Mouse (Mus musculus): ENCODE measurements around the gene Mrps11. TPM values are rescaled to one million over a fixed set of nuclear protein-coding genes. Genes with fewer than 3 reads are reported as not detected.

The Mrps11 gene
- polyA plus RNA-seq, 1 experiment from 2014 or later = 105 TPM

DNA sequence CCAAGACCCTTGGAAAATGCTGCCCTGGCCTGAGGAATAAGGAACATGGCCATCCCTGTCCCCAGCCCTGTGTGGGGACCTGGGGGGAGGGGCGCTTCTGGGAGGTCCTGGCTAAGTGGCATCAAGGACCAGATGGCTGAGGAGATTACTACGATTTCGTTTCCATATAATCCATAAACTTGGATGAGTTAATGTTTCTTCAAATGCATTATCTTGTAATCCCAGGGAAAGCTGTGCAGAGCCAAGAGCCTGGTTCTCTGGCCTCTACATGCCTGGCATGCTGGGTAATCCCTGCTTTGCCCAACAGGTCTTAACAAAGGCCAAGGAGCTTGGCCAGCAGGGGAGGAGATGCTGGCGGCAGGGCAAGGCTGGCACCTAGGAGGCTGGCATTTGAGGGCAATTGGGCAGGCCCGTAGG, 17.7 kb upstream of the Mrps11 start:
- DNase-seq (ENCODE audit: low read depth, low spot score) (no peak), ATAC-seq (no peak)
- in situ Hi-C loops (cut with MboI; ENCODE audit: low pct_unique_long_range_greater_than_20kb) = loop anchor here (10.0 to 25.0 kb wide), 3 partner anchors 110 to 703 kb away; no protein-coding TSS in a partner anchor
- peak; percentile 26 for TF ChIP-seq CTCF (IDR thresholded peaks at IDR 0.05)
- H3K27me3 ChIP-seq = no peaks in the 10 kb centered on the region
- POLR2A ChIA-PET = no interaction called here
- CTCF ChIA-PET = interaction anchor here (1.1 to 4.1 kb wide), 6 partner anchors 8 to 175 kb away, joined by 4 to 33 read pairs (median 7); no protein-coding TSS in a partner anchor

- ATAC-seq = peak; percentile 60
- ChIA-PET CTCF (interaction anchor here (0.6 to 4.1 kb wide), 13 partner anchors 9 to 958 kb away, joined by 3 to 33 read pairs (median 6); no protein-coding TSS in a partner anchor), POLR2A (no interaction called here)
- H3K27me3 ChIP-seq = no peaks in the 10 kb centered on the region
- no peak for DNase-seq (ENCODE audit: low read depth, low spot score)
- in situ Hi-C loops (cut with MboI; ENCODE audit: low pct_unique_long_range_greater_than_20kb) = loop anchor here (10.0 to 25.0 kb wide), 3 partner anchors 111 to 704 kb away; no protein-coding TSS in a partner anchor
- TF ChIP-seq CTCF (IDR thresholded peaks at IDR 0.05) = peak; percentile 91
These were observed 16.8 kb upstream of the Mrps11 start for GRCm38 (mm10) chr7:78766019-78766683.

DNA sequence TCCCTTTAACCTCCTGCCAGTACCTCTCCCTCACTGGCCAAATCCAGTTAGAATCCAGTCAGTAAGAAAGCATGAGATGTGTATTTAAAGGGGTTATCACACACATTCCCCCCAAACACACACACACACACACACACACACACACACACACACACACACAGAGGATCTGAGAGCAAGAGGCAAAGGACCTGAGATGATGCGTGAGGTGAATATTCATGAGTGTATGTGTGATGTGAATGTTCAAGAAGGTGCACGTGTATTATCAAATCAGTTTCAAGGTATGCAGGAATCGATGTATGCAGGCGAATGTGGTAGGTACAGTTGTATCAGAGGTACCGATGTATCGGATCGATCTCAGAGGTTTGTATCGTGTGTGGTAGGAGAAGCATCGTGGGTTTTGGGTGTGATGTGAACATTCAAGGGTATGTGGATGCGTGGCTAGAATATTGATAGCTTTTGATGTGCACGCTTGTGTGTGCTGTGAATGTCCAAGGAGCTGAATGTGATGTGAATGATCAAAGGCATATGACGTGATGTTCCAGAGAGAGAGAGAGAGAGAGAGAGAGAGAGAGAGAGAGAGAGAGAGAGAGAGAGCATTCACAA, 14.9 kb upstream of the Mrps11 start:
- POLR2A ChIA-PET = interaction anchor here (0.6 kb wide), 1 partner anchor 381 kb away, joined by 3 read pairs; no protein-coding TSS in a partner anchor
- in situ Hi-C loops (cut with MboI; ENCODE audit: low pct_unique_long_range_greater_than_20kb) = loop anchor here (10.0 to 25.0 kb wide), 3 partner anchors 113 to 706 kb away; no protein-coding TSS in a partner anchor
- TF ChIP-seq CTCF (IDR thresholded peaks at IDR 0.05) = no peak
- CTCF ChIA-PET = interaction anchor here (0.7 to 4.1 kb wide), 3 partner anchors 162 to 184 kb away, joined by 3 to 33 read pairs (median 4); no protein-coding TSS in a partner anchor
- no peaks in the 10 kb centered on the region for H3K27me3 ChIP-seq
- no peak for DNase-seq (ENCODE audit: low read depth, low spot score)
- no peak for ATAC-seq

GRCm38 (mm10) chr7:78769075-78769652, 13.8 kb upstream of the Mrps11 start:
- in situ Hi-C loops (cut with MboI; ENCODE audit: low pct_unique_long_range_greater_than_20kb) = loop anchor here (10.0 to 25.0 kb wide), 3 partner anchors 114 to 707 kb away; no protein-coding TSS in a partner anchor
- CTCF ChIA-PET = interaction anchor here (0.9 to 4.1 kb wide), 2 partner anchors 173 to 185 kb away, joined by 4 to 33 read pairs; no protein-coding TSS in a partner anchor
- ATAC-seq = peak; percentile 90
- TF ChIP-seq CTCF (IDR thresholded peaks at IDR 0.05) = no peak
- H3K27me3 ChIP-seq = no peaks in the 10 kb centered on the region
- POLR2A ChIA-PET = no interaction called here
- peak; percentile 65 for DNase-seq (ENCODE audit: low read depth, low spot score)

- DNase-seq (ENCODE audit: low read depth, low spot score) (no peak), ATAC-seq (no peak)
- in situ Hi-C loops (cut with MboI; ENCODE audit: low pct_unique_long_range_greater_than_20kb) = loop anchor here (25.0 kb wide), 1 partner anchor 709 kb away; no protein-coding TSS in a partner anchor
- no peak for TF ChIP-seq CTCF (IDR thresholded peaks at IDR 0.05)
- ChIA-PET CTCF (no interaction called here), POLR2A (interaction anchor here (0.5 to 1.3 kb wide), 2 partner anchors 12 to 130 kb away, joined by 4 read pairs; partner anchors contain the start of genes Mrpl46 and Mrps11)
- H3K27me3 ChIP-seq = no peaks in the 10 kb centered on the region
These were observed 12.0 kb upstream of the Mrps11 start for GRCm38 (mm10) chr7:78770936-78771335.

DNA sequence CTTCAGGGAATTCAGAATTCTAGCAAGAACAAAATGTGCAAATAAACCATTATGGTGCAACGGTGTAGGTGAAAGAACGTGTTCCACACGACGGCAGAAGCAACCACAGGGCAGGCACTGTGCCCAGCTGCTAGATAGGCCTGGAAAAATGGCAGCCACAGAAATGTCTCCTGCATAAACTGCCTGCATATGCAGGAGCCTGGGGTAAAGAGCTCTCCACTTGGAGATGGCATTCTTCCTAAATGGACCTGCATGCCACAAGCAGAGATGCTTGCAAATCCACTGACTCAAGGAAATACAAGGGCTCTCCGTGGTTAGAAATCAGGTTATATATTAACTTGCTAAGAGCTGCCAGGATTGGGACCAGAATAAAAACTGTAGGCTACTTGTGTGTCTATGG, 4.2 kb upstream of the Mrps11 start:
- in situ Hi-C loops (cut with MboI; ENCODE audit: low pct_unique_long_range_greater_than_20kb) = no loop called here
- POLR2A ChIA-PET = no interaction called here

GRCm38 (mm10) chr7:78785906-78786305, 3.0 kb downstream of the Mrps11 start:
- DNase-seq (ENCODE audit: low read depth, low spot score) (no peak), ATAC-seq (no peak)
- no peak for TF ChIP-seq CTCF (IDR thresholded peaks at IDR 0.05)
- POLR2A ChIA-PET = no interaction called here
- CTCF ChIA-PET = no interaction called here
- in situ Hi-C loops (cut with MboI; ENCODE audit: low pct_unique_long_range_greater_than_20kb) = no loop called here
- no peaks in the 10 kb centered on the region for H3K27me3 ChIP-seq

More for the DNA sequence above, 4.2 kb upstream of the Mrps11 start:
- no peak for TF ChIP-seq CTCF (IDR thresholded peaks at IDR 0.05)
- peak; percentile 90 for ATAC-seq
- no peaks in the 10 kb centered on the region for H3K27me3 ChIP-seq
- peak; percentile 76 for DNase-seq (ENCODE audit: low read depth, low spot score)
- CTCF ChIA-PET = interaction anchor here (1.0 to 1.5 kb wide), 4 partner anchors 12 to 194 kb away, joined by 3 to 4 read pairs (median 3); no protein-coding TSS in a partner anchor

- no peak for DNase-seq (ENCODE audit: low read depth, low spot score)
- CTCF ChIA-PET = interaction anchor here (1.0 kb wide), 1 partner anchor 102 kb away, joined by 3 read pairs; no protein-coding TSS in a partner anchor
- POLR2A ChIA-PET = no interaction called here
- no peak for TF ChIP-seq CTCF (IDR thresholded peaks at IDR 0.05)
- H3K27me3 ChIP-seq = no peaks in the 10 kb centered on the region
- in situ Hi-C loops (cut with MboI; ENCODE audit: low pct_unique_long_range_greater_than_20kb) = no loop called here
- no peak for ATAC-seq
These were observed 5.0 kb downstream of the Mrps11 start for GRCm38 (mm10) chr7:78787793-78788380.

DNA sequence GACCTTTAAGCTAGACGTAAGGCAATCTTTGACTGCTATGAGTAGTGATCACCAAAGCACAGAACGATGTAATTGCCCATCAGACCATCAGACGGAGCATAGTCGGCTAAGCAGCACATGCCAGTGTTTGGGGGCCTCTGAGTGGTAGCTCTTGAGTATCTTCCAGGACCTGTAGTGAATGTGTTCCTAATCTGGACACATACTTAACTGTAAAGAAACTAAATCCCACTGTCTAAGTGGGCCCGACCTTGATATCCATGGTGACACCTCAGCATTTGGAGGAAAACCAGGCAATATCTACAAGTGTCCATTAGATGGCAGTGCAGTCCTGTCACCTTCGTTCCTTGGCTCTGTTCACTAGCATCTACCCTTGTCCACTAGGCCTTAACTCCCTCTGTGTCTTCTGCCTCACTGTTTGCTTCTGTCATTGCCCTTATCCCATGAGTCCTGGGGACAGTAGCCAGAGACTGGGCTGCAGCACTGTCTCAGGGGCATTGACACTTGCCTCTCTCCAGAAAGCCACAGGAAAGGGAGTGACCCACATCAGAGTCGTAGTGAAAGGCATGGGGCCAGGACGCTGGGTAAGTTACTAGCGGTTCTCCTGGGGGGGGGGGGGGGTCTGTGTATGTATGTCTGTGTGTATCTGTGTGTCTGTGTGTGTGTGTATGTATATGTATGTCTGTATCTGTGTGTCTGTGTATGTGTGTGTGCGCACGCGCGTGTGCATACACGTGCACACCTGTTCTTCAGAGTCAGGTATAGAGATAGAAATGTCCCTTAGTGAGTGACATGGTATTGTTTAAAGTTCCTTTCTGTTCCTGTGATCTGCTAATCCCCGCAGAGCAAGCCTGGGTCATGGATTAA, 8.7 kb downstream of the Mrps11 start:
- TF ChIP-seq CTCF (IDR thresholded peaks at IDR 0.05) = peak; percentile 87
- CTCF ChIA-PET = interaction anchor here (0.7 to 2.9 kb wide), 8 partner anchors 13 to 133 kb away, joined by 3 to 18 read pairs (median 4); no protein-coding TSS in a partner anchor
- DNase-seq (ENCODE audit: low read depth, low spot score) (no peak), ATAC-seq (peak; percentile 83)
- no peaks in the 10 kb centered on the region for H3K27me3 ChIP-seq
- POLR2A ChIA-PET = interaction anchor here (0.6 kb wide), 1 partner anchor 1236 kb away, joined by 3 read pairs; no protein-coding TSS in a partner anchor
- in situ Hi-C loops (cut with MboI; ENCODE audit: low pct_unique_long_range_greater_than_20kb) = loop anchor here (5.0 kb wide), 2 partner anchors 101 to 291 kb away; no protein-coding TSS in a partner anchor

All from Patski (cell line).